ENCODE assay signal across 9 mouse cellular contexts in the genomic region with DNA sequence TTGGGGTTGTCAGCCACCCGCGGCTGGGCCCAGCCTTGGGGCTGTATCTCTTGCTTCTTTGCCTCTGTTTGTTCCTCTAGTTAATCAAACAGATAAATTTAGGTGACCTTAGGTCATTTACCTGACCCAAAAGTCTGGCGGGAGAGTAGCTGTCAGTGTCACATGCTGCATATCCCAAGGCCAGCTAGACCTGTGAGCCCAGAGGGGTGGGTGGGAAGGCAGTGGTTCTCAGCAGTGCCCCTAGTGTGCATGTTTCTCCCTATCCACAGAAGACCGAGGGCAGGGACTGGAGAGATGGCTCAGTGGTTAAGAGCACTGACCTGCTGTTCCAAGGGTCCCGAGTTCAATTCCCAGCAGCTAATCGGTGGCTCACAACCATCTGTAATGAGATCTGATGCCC. TPM values are rescaled to one million over a fixed set of nuclear protein-coding genes. Genes with fewer than 3 reads are reported as not detected.
DNase-seq lines count a peak whose midpoint lies in the region; ATAC-seq and TF ChIP-seq lines count a peak whose summit lies in the region.
"Had no signal": no experiment of that assay in that cellular context is flagged by ENCODE, and none has a peak within 500 bp of the region (broad histone marks: within the 10 kb centered on the region; RNA-seq: fewer than 3 reads in every experiment).

No protein-coding gene starts in this region.

- peak; percentile 75 for TF ChIP-seq POLR2A in liver, adult 2 months (IDR thresholded peaks at IDR 0.05; ENCODE audit: extremely low read depth, insufficient read depth, low read length)

- H3K79me2 ChIP-seq in liver, adult 2 months (ENCODE audit: control insufficient read depth, insufficient read depth, low read length) = peaks cover 12% of the 10 kb centered on the region; the same call in 1 of the 2 replicates

- H3K4me1 ChIP-seq in heart, postnatal 0 days (ENCODE audit: control insufficient read depth, insufficient read depth) = peaks cover 12% of the 10 kb centered on the region; the same call in 1 of the 2 replicates
- peaks cover 14% of the 10 kb centered on the region for H3K4me1 ChIP-seq in liver, adult 2 months (ENCODE audit: control insufficient read depth, insufficient read depth, low read length)

- peak; percentile 27; the same call in 1 of the 2 replicates for TF ChIP-seq CTCF in heart, postnatal 0 days (IDR thresholded peaks at IDR 0.05; ENCODE audit: low read depth)
- peak; percentile 54 for TF ChIP-seq CTCF in liver, adult 2 months (IDR thresholded peaks at IDR 0.05; ENCODE audit: low read depth, low read length)

- TF ChIP-seq EP300 in heart, postnatal 0 days (IDR thresholded peaks at IDR 0.05; ENCODE audit: low read depth) = no peak

- H3K4me2 ChIP-seq in heart, postnatal 0 days (ENCODE audit: low read depth, low read length) = no peak overlapping the region
- H3K4me2 ChIP-seq: limb, embryonic 12.5 days had no signal

- intact Hi-C loops in heart, postnatal 36 days (cut with DNase I) = loop anchor here (10.0 kb wide), 1 partner anchor 378 kb away; a partner anchor contains a TSS
- intact Hi-C loops in left cerebral cortex, postnatal 36 days (cut with DNase I) = no loop called here

- H3K27me3 ChIP-seq in heart, postnatal 0 days (ENCODE audit: control insufficient read depth, insufficient read depth, low read length) = no peaks in the 10 kb centered on the region
- H3K27me3 ChIP-seq in liver, adult 2 months (ENCODE audit: control insufficient read depth, insufficient read depth, low read length) = no peaks in the 10 kb centered on the region
- H3K27me3 ChIP-seq: limb, embryonic 12.5 days had no signal

- no peak overlapping the region for H3K4me3 ChIP-seq in heart, postnatal 0 days (ENCODE audit: low read depth, low read length)
- peak overlapping the region; percentile 60 for H3K4me3 ChIP-seq in liver, adult 2 months (ENCODE audit: insufficient read depth, low read depth, low read length)
- H3K4me3 ChIP-seq: limb, embryonic 12.5 days had no signal

- H3K9me3 ChIP-seq in heart, postnatal 0 days (replicated peaks; ENCODE audit: control insufficient read depth, low read length) = no peaks in the 10 kb centered on the region
- H3K9me3 ChIP-seq: limb, embryonic 12.5 days had no signal

- 0 out of 2 replicates have a peak, but pooled peaks cover 2% of the 10 kb centered on the region for H3K36me3 ChIP-seq in heart, postnatal 0 days (replicated peaks; ENCODE audit: control insufficient read depth, insufficient read depth, low read length)
- peaks cover 5% of the 10 kb centered on the region for H3K36me3 ChIP-seq in liver, adult 2 months (ENCODE audit: control insufficient read depth, insufficient read depth, low read length)

- no peak for DNase-seq in heart, postnatal 0 days (ENCODE audit: low spot score)
- DNase-seq in heart, postnatal 36 days = no peak
- peak; percentile 28 for DNase-seq in ovary, postnatal 36 days (ENCODE audit: low spot score)
- no peak for DNase-seq in ovary, postnatal 14 days (ENCODE audit: low spot score)
- peak; percentile 95 for DNase-seq in liver, adult 2 months (ENCODE audit: extremely low read depth, low read depth, low spot score)
- peak; percentile 82 for DNase-seq in yolk sac, embryonic 10.5 days (ENCODE audit: low spot score)
- no peak for DNase-seq in left cerebral cortex, postnatal 36 days (ENCODE audit: low spot score in 2 of 2)
- DNase-seq in cerebellum, postnatal 10 days = no peak

- no peak for ATAC-seq in heart, postnatal 0 days (ENCODE audit: insufficient read depth, low read depth)

- H3K27ac ChIP-seq in heart, postnatal 0 days (ENCODE audit: low read depth) = no peak overlapping the region
- peak overlapping the region; percentile 97 for H3K27ac ChIP-seq in liver, adult 2 months (replicated peaks; ENCODE audit: insufficient read depth, low read depth, low read length)
- H3K27ac ChIP-seq: limb, embryonic 12.5 days had no signal

- 69% methylated on average over 6 of the region's 6 CpGs for WGBS in heart, postnatal 0 days
- 23% methylated on average over 6 of the region's 6 CpGs for WGBS in liver, adult 2 months

- H3K9ac ChIP-seq in heart, postnatal 0 days (replicated peaks; ENCODE audit: low read depth, low read length) = no peak overlapping the region
- H3K9ac ChIP-seq in liver, adult 2 months (ENCODE audit: low read depth, low read length) = peak overlapping the region; percentile 74
- H3K9ac ChIP-seq: limb, embryonic 12.5 days had no signal

RNA-seq across cellular contexts. Expression of a gene that starts 2.4 kb away (rescaled TPM):
- total RNA-seq in heart, postnatal 0 days (2014; rRNA removed; ENCODE audit: low replicate concordance) = 36.8 and 162 TPM in 2 replicates
- 47.5 and 50.3 TPM in 2 replicates for polyA plus RNA-seq in heart, postnatal 0 days (2015; fragmentation: Nextera tagmentation; extraction: Ambion mirVana)
- 10 to 100 TPM; 18.0 to 19.8 TPM for total RNA-seq in heart, postnatal 36 days (2021)
- total RNA-seq in liver, adult 2 months (2014; rRNA removed) = 53.6 and 63.8 TPM in 2 replicates
- polyA plus RNA-seq in liver, adult 2 months (2012; rRNA removed) = 156 and 257 TPM in 2 replicates
- total RNA-seq in left cerebral cortex, postnatal 36 days (2021) = 1 to 10 TPM; 6.0 to 7.2 TPM

Comparison
In these comparisons a context has a peak if more than half of its experiments do, and no peak if none do; other contexts are left out.
1. DNase-seq: peak in ovary, postnatal 36 days (single experiment), liver, adult 2 months (single experiment) and yolk sac, embryonic 10.5 days (single experiment); none in heart, postnatal 0 days (single experiment), heart, postnatal 36 days (0 of 2), ovary, postnatal 14 days (single experiment), left cerebral cortex, postnatal 36 days (0 of 2) and cerebellum, postnatal 10 days (0 of 2).